Mouse (Mus musculus): ENCODE measurements around the gene Zfp488.

The Zfp488 gene

DNA sequence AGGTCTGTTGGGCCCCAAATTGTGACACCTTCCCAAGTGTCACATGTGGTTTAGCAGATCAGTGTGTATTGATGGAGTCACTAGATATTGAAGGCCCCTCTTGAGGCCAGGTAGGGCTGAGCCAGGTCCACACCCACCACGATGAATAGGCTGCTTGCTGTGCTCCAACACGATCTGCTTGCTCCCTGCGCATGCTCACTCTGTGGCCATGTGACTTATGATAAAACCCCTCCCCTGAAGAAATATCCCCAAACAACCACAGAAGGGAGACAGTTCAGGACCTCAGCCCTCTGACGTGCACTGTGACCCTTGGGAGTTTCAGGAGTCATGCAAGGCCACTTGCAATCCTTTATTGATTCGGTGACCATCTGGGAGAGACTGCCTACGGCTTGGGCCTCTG lies 32.4 kb downstream of the Zfp488 start:
- DNase-seq (ENCODE audit: low read depth, low spot score): no peak

DNA sequence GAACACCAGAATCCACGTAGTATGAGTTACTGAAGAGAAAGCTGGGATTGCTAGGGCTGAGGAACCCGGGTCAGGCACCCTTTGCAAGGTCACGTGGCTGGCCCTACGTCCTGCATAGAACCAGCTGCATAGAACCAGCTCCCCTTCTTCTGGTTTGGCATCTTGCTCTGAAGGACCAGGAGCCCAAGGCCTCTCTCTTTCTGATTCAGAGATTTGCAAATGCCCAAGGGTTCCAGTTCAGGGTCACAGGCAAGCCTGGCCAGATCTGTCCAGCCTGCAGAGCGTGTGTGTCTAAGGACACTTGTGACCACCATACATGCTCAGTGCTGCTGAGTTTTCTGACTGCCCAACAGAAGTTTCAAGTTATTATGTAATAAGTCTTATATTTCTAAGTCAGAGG lies 36.3 kb downstream of the Zfp488 start:
- DNase-seq (ENCODE audit: low read depth, low spot score): no peak

DNA sequence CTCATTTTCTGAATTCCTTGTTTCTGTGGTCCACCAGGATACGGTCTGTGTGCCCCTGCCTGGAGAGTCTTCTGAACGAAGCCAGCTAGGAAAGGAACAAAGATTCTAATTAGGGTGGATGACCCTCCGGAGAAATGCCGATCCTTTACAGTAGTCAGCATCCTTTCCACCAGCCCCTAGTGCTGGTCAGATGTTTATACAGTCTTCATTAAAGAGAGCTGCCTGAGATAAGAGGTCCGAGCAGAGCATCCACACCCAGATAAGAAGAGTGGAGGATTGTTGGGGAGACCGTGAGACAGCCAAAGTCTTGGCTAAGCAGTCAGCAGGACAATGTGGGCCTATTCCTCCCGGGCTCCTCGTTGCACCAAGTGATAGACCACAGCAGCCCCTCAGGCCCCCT lies 37.8 kb downstream of the Zfp488 start, which contains the start of gene Gdf2:
Gene Gdf2, plus strand, starts transcription at position 301 of the 400 bp plus-strand sequence.
- no peak for DNase-seq (ENCODE audit: low read depth, low spot score)

DNA sequence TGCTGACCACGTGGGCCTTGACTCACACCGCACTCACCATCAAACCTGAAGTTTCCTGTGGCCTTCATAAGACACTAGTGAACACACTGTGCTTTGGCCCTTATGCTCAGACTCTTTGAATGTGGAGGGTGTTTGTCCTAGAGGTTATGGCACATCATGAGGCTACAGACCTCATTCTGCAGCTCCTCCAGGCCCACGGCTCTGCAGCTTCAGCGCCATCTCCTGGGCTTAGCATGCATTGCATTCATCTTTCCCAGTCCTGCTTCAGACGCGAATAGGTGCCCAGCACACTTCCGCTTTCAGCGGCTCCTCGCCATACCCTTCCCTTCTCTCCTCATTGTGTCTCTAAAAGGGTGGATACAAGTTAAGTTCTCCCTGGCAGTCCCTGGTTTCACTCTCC lies 39.4 kb downstream of the Zfp488 start:
- peak; percentile 23 for DNase-seq (ENCODE audit: low read depth, low spot score)

DNA sequence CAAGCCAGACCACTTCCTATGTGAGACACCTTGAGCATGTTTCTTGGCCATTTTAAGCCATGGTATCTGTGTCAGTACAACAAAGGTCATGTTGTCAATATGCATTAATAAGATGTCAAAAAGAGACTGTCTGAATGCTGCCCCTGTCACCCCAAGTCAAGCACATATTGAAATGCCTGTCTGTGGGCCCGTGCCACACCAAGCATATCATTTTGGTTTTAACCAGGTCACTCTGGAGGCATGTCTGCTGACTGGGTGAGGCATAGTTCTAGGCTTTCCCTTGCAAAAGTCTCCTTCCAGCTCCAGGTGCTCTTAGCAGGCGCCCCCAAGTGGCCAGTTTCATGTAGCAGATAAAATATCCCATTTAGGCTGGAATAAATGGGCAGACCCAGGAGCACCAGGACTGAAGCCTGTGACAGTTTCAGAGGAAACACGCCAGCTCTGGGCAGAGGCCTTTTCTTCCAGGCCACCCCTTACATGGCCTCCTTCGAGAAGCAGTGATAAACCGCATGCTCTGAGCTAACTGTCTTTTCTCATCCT lies 44.7 kb downstream of the Zfp488 start:
- DNase-seq (ENCODE audit: low read depth, low spot score): peak; percentile 56

DNA sequence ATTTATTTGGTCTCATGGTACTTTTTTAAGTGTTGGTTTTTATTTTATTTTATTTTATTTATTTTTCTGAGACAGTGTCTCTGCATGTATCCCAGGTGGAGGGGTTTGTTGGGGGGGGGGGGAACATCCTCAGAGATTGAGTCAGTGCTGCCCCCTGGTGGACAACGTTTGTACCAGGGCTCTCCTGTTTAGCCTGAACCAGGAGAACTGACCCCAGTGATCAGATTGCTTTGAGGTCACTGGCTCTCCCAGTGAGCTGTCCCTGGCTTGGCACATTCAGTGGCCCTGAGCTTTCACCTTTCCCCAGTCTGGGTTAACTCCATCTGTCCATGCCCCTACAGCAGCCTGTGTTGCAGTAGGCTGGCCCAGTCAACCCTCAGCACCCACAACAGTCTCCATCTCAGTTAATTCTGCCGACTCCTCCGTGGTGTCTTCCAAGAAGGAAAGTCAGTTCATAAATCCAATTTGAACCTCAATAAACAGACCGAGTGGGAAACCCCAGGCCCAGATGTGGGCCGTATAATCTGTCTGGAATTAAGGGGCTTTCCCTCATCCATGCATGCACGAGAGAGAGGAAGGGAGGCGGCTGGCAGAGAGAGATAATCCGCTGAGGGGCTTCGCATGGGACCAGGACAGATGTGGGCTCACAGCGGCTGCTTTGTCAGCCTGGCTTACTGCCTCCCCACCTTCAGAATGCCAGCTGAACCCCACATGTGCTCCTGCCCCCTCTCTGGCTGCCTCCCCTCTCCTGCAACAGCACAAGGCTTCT lies 45.4 kb downstream of the Zfp488 start:
- peak; percentile 37 for DNase-seq (ENCODE audit: low read depth, low spot score)

DNA sequence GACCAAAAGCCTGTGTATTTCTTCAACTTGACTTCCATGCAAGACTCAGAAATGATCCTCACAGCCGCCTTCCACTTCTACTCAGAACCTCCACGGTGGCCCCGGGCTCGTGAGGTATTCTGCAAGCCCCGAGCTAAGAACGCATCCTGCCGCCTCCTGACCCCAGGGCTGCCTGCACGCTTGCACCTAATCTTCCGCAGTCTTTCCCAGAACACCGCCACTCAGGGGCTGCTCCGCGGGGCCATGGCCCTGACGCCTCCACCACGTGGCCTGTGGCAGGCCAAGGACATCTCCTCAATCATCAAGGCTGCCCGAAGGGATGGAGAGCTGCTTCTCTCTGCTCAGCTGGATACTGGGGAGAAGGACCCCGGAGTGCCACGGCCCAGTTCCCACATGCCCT lies 46.7 kb downstream of the Zfp488 start:
- DNase-seq (ENCODE audit: low read depth, low spot score): no peak

DNA sequence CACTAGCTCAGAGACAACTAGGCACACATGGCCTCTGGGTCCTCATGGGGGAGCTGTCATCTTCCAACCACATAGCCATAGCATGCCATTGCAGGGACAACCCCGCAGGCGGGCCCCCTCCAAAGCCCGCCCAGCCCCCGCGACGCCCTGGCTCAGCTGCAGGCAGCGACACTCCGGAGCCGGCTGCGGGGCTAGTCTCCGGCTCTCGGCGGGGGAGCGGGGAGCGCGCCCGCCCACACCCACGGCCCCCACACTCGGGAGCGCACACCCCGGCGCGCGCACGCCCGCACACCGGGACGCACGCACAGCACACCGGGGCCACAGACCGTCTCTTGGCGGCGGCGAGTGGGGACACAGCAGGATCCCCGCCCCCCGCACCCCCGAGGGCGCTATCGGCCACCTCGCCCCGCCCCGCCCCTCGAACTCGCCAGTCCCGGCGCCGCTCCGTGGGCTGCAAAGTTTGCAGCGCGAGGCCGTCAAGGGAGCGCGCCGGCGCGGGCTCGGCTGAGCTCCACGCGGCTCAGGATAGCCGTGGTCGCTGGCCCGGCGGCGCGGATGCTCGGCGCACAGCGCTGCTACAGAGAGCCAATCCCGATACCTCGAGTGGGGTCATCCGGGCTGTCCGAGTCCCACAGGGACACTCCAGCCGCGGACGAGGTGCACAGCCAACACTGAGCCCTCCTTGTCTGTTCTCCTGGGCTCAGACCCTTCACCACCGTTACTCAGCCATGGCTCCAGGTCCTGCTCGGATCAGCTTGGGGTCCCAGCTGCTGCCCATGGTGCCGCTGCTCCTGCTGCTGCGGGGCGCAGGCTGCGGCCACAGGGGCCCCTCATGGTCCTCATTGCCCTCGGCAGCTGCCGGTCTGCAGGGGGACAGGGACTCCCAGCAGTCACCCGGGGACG lies 55.1 kb downstream of the Zfp488 start, which contains the start of gene Gdf10:
Gene Gdf10, plus strand, starts transcription at position 420 of the 903 bp plus-strand sequence.
- DNase-seq (ENCODE audit: low read depth, low spot score): peak; percentile 30

DNA sequence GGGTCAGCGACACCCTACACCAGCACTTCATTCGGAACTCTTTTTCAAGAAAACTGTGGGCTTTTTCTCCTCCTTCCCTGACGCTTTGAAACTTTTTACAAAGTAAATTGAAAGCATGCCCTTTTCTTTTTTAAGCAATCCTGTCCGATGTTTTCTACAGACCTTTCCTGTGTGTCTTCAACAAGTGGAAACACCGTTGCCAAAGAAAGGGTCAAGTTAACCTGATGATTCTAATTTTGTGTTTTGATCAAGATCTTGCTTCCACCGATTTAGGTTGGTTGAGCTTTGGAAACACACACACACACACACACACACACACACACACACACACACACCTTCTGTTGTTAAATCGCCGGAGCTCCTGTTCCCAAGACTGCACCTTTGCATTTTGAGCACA lies 55.8 kb downstream of the Zfp488 start:
- no peak for DNase-seq (ENCODE audit: low read depth, low spot score)

DNA sequence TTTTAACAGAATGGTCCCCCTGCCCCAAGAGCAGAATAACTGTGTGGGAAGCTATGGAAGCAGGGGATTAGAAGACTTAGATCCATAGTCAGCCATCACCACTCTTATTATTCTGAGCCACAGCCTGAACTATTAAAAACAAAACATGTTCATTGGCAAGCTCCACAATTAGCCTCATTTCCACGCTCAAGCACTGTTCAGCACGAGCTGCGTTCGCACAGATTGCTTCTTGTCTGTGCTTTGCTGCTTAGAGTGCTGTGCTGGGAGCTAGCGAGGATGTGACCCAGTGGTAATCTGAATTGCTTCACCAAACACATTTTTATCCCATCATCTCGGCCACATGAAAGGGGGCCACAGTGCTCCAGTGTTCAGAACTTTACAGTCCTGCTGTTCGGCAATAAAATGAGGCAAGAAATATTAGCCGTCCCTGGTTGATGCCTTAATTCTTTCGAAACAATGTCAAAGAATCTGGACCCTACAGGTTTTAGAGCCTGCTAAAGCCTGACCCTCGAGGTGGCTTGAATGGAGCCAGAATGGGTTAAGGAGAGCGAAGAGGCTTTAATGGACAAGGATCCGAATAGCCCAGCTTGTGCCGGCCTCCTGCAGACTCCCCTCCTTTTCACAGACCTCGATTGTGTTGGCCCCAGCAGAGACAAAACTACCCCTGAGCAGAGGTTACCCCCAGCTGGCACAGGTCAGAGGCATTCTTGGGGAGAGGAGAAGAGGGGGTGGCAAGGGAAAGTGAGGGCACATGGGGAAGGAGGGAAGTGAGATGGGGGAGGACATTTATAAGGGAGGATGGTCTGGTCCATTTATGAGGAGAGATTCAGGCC lies 57.6 kb downstream of the Zfp488 start:
- no peak for DNase-seq (ENCODE audit: low read depth, low spot score)
